Mouse (Mus musculus) cerebellum, adult (tissue): ENCODE results near the gene Slc4a4.
A peak's percentile ranks its signal among the peaks of the same experiment; 100 is the strongest.
"Not testable (repeated sequence)": the region's sequence is repeated elsewhere in the genome, so short reads cannot be mapped to it uniquely, and the experiment has no call there.

Source experiments
- ATAC-seq: cut with Nextera tagmentation; 2 replicates; pipeline ENCODE4 v1.9.2; 2017; ENCODE audit warnings: mild to moderate bottlenecking, moderate library complexity, mixed read lengths; ENCODE audit not compliant: insufficient number of reproducible peaks, low FRiP score, low TSS enrichment

Gene Slc4a4

GRCm38 (mm10) chr5:88991309-88991708 is 104.7 kb downstream of the Slc4a4 start:
- not testable (repeated sequence) for ATAC-seq

GRCm38 (mm10) chr5:88994533-88994932 is 107.9 kb downstream of the Slc4a4 start:
- 0 out of 2 replicates have a peak, but pooled peaks have one; percentile 36 for ATAC-seq

GRCm38 (mm10) chr5:88996246-88996645 is 109.6 kb downstream of the Slc4a4 start:
- ATAC-seq = peak; percentile 49

GRCm38 (mm10) chr5:88997277-88997676 is 110.7 kb downstream of the Slc4a4 start:
- no peak for ATAC-seq

- no peak for ATAC-seq
Measured at GRCm38 (mm10) chr5:88999793-89000192, 113.2 kb downstream of the Slc4a4 start.

GRCm38 (mm10) chr5:89000598-89000997 is 114.0 kb downstream of the Slc4a4 start:
- ATAC-seq = no peak

- ATAC-seq = no peak
Measured at GRCm38 (mm10) chr5:89010116-89010515, 123.5 kb downstream of the Slc4a4 start.

- ATAC-seq = no peak
Measured at GRCm38 (mm10) chr5:89012456-89012855, 125.8 kb downstream of the Slc4a4 start.

GRCm38 (mm10) chr5:89014782-89015181 is 128.2 kb downstream of the Slc4a4 start:
- no peak for ATAC-seq

GRCm38 (mm10) chr5:89015878-89016277 is 129.3 kb downstream of the Slc4a4 start:
- no peak for ATAC-seq

GRCm38 (mm10) chr5:89018537-89018936 is 131.9 kb downstream of the Slc4a4 start:
- ATAC-seq = no peak

GRCm38 (mm10) chr5:89024413-89024812 is 137.8 kb downstream of the Slc4a4 start:
- ATAC-seq = no peak

- no peak for ATAC-seq
Measured at GRCm38 (mm10) chr5:89027518-89028085, 141.0 kb downstream of the Slc4a4 start.

GRCm38 (mm10) chr5:89032647-89033046 is 146.0 kb downstream of the Slc4a4 start:
- no peak for ATAC-seq

- no peak for ATAC-seq
Measured at GRCm38 (mm10) chr5:89033256-89033655, 146.6 kb downstream of the Slc4a4 start.

- ATAC-seq = no peak
Measured at GRCm38 (mm10) chr5:89036147-89036546, 149.5 kb downstream of the Slc4a4 start.

- ATAC-seq = no peak
Measured at GRCm38 (mm10) chr5:89040814-89041213, 154.2 kb downstream of the Slc4a4 start.

GRCm38 (mm10) chr5:89043846-89044245 is 157.2 kb downstream of the Slc4a4 start:
- no peak for ATAC-seq

- no peak for ATAC-seq
Measured at GRCm38 (mm10) chr5:89044801-89045200, 158.2 kb downstream of the Slc4a4 start.

- ATAC-seq = no peak
Measured at GRCm38 (mm10) chr5:89051577-89051976, 165.0 kb downstream of the Slc4a4 start.

GRCm38 (mm10) chr5:89052230-89052629 is 165.6 kb downstream of the Slc4a4 start:
- ATAC-seq = peak; percentile 59

- ATAC-seq = peak; percentile 88
Measured at GRCm38 (mm10) chr5:89055656-89056055, 169.0 kb downstream of the Slc4a4 start.

- ATAC-seq = 0 out of 2 replicates have a peak, but pooled peaks have one; percentile 42
Measured at GRCm38 (mm10) chr5:89056370-89056769, 169.8 kb downstream of the Slc4a4 start.
